Mouse (Mus musculus): ENCODE data around the gene Rps17. TPM values are rescaled to one million over a fixed set of nuclear protein-coding genes. Genes with fewer than 3 reads are reported as not detected.

The Rps17 gene
- polyA plus RNA-seq, 1 experiment: 823 TPM

DNA sequence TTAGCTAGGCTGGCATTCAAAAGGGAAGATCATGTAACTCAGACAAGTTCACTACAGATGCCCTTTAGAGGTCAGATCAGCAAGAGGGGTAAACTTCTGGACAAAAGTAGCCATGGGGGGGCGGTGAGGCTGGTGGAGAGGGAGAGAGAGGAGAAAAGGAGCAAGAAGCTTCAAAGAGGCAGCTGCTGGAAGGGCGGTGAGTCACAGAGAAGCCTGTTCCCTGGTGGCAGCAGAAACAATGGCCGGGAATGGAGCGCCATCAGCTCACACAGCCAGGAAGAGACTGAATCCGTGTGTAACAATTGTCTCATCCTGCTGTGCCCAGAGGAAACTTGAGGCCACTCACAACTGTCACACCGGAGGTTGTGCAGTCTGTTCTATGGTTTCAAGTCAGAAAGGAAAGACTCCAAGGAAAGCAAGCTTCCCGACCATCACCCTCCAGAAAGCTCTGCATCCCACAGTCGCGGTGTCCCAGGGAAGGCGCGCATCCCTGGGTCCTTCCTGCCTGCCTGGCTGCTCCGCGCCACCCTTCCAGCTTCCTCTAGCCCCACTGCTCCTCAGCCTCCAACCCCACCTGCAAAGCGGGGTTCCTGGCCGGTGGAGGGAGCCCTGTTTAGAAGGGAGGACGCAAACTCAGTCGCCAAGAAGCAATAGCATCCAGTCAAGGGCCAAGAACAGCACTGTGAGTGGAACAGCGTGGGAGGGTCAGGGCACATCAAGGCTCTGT lies 9.2 kb downstream of the Rps17 start:
- 86% methylated on average over 18 of the region's 18 CpGs for WGBS
- no peak for TF ChIP-seq CTCF (IDR thresholded peaks at IDR 0.05; ENCODE audit: extremely low read depth, insufficient read length, insufficient replicate concordance, low read depth, low read length)
- TF ChIP-seq POLR2A (IDR thresholded peaks at IDR 0.05; ENCODE audit: low read depth, low read length): no peak; the same call in 1 of the 2 replicates
- no peaks in the 10 kb centered on the region for H3K4me1 ChIP-seq (ENCODE audit: control insufficient read depth, insufficient read depth, insufficient read length, low read length)
- H3K27me3 ChIP-seq (ENCODE audit: control insufficient read depth, insufficient read depth, low read length): no peaks in the 10 kb centered on the region
- no peak overlapping the region for H3K27ac ChIP-seq (ENCODE audit: insufficient read depth, low read depth, low read length)
- H3K36me3 ChIP-seq (ENCODE audit: control insufficient read depth, insufficient read depth, low read length): peaks cover 17% of the 10 kb centered on the region
- H3K4me3 ChIP-seq (ENCODE audit: low read depth, low read length): no peak overlapping the region

GRCm38 (mm10) chr7:81331851-81332250 lies 13.2 kb downstream of the Rps17 start:
- Histone ChIP-seq H3K4me1 (ENCODE audit: control insufficient read depth, insufficient read depth, insufficient read length, low read length) (peaks cover 2% of the 10 kb centered on the region; the same call in 1 of the 2 replicates), H3K4me3 (ENCODE audit: low read depth, low read length) (no peak overlapping the region), H3K36me3 (ENCODE audit: control insufficient read depth, insufficient read depth, low read length) (peaks cover 6% of the 10 kb centered on the region; the same call in 1 of the 2 replicates), H3K27me3 (ENCODE audit: control insufficient read depth, insufficient read depth, low read length) (no peaks in the 10 kb centered on the region), H3K27ac (ENCODE audit: insufficient read depth, low read depth, low read length) (no peak overlapping the region)
- TF ChIP-seq CTCF (IDR thresholded peaks at IDR 0.05; ENCODE audit: extremely low read depth, insufficient read length, insufficient replicate concordance, low read depth, low read length) (no peak), POLR2A (IDR thresholded peaks at IDR 0.05; ENCODE audit: low read depth, low read length) (no peak)
- WGBS: 84% methylated on average over 7 of the region's 7 CpGs

- Histone ChIP-seq H3K27me3 (ENCODE audit: control insufficient read depth, insufficient read depth, low read length) (no peaks in the 10 kb centered on the region), H3K36me3 (ENCODE audit: control insufficient read depth, insufficient read depth, low read length) (peaks cover 6% of the 10 kb centered on the region; the same call in 1 of the 2 replicates), H3K27ac (ENCODE audit: insufficient read depth, low read depth, low read length) (no peak overlapping the region), H3K4me3 (ENCODE audit: low read depth, low read length) (no peak overlapping the region), H3K4me1 (ENCODE audit: control insufficient read depth, insufficient read depth, insufficient read length, low read length) (peaks cover 3% of the 10 kb centered on the region; the same call in 1 of the 2 replicates)
- no peak for TF ChIP-seq POLR2A (IDR thresholded peaks at IDR 0.05; ENCODE audit: low read depth, low read length)
- no peak for TF ChIP-seq CTCF (IDR thresholded peaks at IDR 0.05; ENCODE audit: extremely low read depth, insufficient read length, insufficient replicate concordance, low read depth, low read length)
- 78% methylated on average over 3 of the region's 3 CpGs for WGBS
These were observed 14.3 kb downstream of the Rps17 start for GRCm38 (mm10) chr7:81330767-81331166.

- H3K27me3 ChIP-seq (ENCODE audit: control insufficient read depth, insufficient read depth, low read length): no peaks in the 10 kb centered on the region
- no peak overlapping the region for H3K27ac ChIP-seq (ENCODE audit: insufficient read depth, low read depth, low read length)
- no peak overlapping the region for H3K4me3 ChIP-seq (ENCODE audit: low read depth, low read length)
- peaks cover 2% of the 10 kb centered on the region; the same call in 1 of the 2 replicates for H3K36me3 ChIP-seq (ENCODE audit: control insufficient read depth, insufficient read depth, low read length)
- H3K4me1 ChIP-seq (ENCODE audit: control insufficient read depth, insufficient read depth, insufficient read length, low read length): peaks cover 3% of the 10 kb centered on the region; the same call in 1 of the 2 replicates
- TF ChIP-seq POLR2A (IDR thresholded peaks at IDR 0.05; ENCODE audit: low read depth, low read length) (no peak), CTCF (IDR thresholded peaks at IDR 0.05; ENCODE audit: extremely low read depth, insufficient read length, insufficient replicate concordance, low read depth, low read length) (no peak)
- WGBS: 82% methylated on average over 10 of the region's 10 CpGs
These were observed 17.4 kb downstream of the Rps17 start for GRCm38 (mm10) chr7:81327661-81328060.

- 62% methylated on average over 6 of the region's 6 CpGs for WGBS
- Histone ChIP-seq H3K4me3 (ENCODE audit: low read depth, low read length) (no peak overlapping the region), H3K27ac (ENCODE audit: insufficient read depth, low read depth, low read length) (no peak overlapping the region), H3K4me1 (ENCODE audit: control insufficient read depth, insufficient read depth, insufficient read length, low read length) (peaks cover 3% of the 10 kb centered on the region; the same call in 1 of the 2 replicates), H3K27me3 (ENCODE audit: control insufficient read depth, insufficient read depth, low read length) (no peaks in the 10 kb centered on the region), H3K36me3 (ENCODE audit: control insufficient read depth, insufficient read depth, low read length) (no peaks in the 10 kb centered on the region)
- TF ChIP-seq POLR2A (IDR thresholded peaks at IDR 0.05; ENCODE audit: low read depth, low read length): no peak
- TF ChIP-seq CTCF (IDR thresholded peaks at IDR 0.05; ENCODE audit: extremely low read depth, insufficient read length, insufficient replicate concordance, low read depth, low read length): no peak
These were observed 18.2 kb downstream of the Rps17 start for GRCm38 (mm10) chr7:81326859-81327258.

GRCm38 (mm10) chr7:81326043-81326442 lies 19.0 kb downstream of the Rps17 start:
- Histone ChIP-seq H3K4me3 (ENCODE audit: low read depth, low read length) (no peak overlapping the region), H3K27me3 (ENCODE audit: control insufficient read depth, insufficient read depth, low read length) (no peaks in the 10 kb centered on the region), H3K27ac (ENCODE audit: insufficient read depth, low read depth, low read length) (no peak overlapping the region), H3K4me1 (ENCODE audit: control insufficient read depth, insufficient read depth, insufficient read length, low read length) (peaks cover 3% of the 10 kb centered on the region; the same call in 1 of the 2 replicates), H3K36me3 (ENCODE audit: control insufficient read depth, insufficient read depth, low read length) (no peaks in the 10 kb centered on the region)
- TF ChIP-seq CTCF (IDR thresholded peaks at IDR 0.05; ENCODE audit: extremely low read depth, insufficient read length, insufficient replicate concordance, low read depth, low read length) (no peak), POLR2A (IDR thresholded peaks at IDR 0.05; ENCODE audit: low read depth, low read length) (no peak)
- WGBS: 83% methylated on average over 12 of the region's 12 CpGs

DNA sequence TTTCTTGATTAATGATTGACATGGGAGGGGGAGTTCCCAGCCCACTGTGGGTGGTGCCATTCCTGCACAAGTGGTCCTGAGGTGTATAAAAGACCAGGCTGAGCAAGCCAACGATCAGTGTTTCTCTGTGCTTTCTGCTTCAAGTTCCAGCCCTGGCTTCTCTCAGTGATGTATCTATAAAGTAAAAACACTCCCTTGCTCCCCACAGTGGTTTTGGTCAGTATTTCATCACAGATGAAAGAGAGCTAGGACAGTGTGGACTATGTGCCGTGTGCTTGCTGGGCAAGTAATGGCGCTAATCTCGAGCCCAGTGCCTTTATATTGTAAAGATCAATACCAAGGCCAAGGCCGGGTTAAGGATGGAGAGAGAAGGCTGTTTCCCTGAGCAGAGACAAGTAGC lies 23.3 kb downstream of the Rps17 start:
- H3K4me3 ChIP-seq (ENCODE audit: low read depth, low read length): no peak overlapping the region
- no peaks in the 10 kb centered on the region for H3K27me3 ChIP-seq (ENCODE audit: control insufficient read depth, insufficient read depth, low read length)
- TF ChIP-seq CTCF (IDR thresholded peaks at IDR 0.05; ENCODE audit: extremely low read depth, insufficient read length, insufficient replicate concordance, low read depth, low read length): no peak
- 0 out of 2 replicates have a peak, but pooled peaks cover under 1% of the 10 kb centered on the region for H3K4me1 ChIP-seq (ENCODE audit: control insufficient read depth, insufficient read depth, insufficient read length, low read length)
- no peaks in the 10 kb centered on the region for H3K36me3 ChIP-seq (ENCODE audit: control insufficient read depth, insufficient read depth, low read length)
- H3K27ac ChIP-seq (ENCODE audit: insufficient read depth, low read depth, low read length): no peak overlapping the region
- WGBS: 64% methylated on average over 5 of the region's 5 CpGs
